Mouse (Mus musculus): ENCODE measurements around the gene Apba1. TPM values are rescaled to one million over a fixed set of nuclear protein-coding genes. Genes with fewer than 3 reads are reported as not detected.

Gene Apba1
- 1 to 10 TPM; 3.0 to 3.1 TPM for total RNA-seq (2021)
- long read RNA-seq, experiment 1, partial matches to known transcripts: 0 of 1 reads
- long read RNA-seq, experiment 1, other reads (novel, unspliced or antisense): 1 of 1 reads
- long read RNA-seq, experiment 2: 0 reads

GRCm38 (mm10) chr19:23758554-23759321 is at the start of gene Apba1:
Gene Apba1 (plus strand): TSS chr19:23758887.
- DNase-seq: peak; percentile 73 to 81

DNA sequence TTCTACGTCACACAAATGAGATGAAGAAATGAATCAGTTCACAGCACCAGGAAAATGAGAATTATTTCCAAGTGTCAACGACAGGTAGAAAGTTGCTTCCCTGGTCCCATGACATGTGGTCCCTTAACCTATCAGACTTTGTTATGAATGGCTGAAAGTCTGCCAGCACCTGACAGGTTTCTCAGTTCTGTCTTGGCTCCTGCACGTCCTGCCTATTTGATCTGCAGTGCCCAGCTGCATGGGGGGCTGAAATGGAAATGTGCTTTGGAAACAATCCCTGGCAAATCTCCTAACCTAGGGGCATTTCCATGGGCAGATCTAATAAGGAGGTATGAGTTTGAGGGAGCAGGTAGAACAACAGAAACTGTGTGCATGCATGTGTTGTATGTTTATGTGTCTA is 12.2 kb upstream of the Apba1 start:
- no peak for DNase-seq

DNA sequence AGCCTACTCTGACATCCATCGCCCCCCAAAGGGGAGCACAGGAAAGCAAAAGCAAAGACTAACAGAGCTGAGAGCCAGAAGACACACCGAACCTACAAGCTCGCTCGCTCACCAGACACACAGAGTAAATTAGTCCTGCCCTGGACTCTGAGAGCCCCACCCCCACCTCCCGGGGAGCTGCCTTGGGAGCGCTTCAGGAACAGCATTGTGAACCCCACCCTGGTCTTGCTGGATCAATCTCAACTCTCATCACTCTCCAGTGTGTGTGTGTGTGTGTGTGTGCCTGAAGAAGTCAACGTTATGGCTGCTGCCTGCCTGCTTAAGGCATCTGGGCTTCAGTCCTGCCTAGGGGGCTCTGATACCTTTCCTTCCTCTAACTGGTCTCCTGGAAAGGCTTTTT is 1.7 kb upstream of the Apba1 start:
- peak; percentile 47 to 61 for DNase-seq

DNA sequence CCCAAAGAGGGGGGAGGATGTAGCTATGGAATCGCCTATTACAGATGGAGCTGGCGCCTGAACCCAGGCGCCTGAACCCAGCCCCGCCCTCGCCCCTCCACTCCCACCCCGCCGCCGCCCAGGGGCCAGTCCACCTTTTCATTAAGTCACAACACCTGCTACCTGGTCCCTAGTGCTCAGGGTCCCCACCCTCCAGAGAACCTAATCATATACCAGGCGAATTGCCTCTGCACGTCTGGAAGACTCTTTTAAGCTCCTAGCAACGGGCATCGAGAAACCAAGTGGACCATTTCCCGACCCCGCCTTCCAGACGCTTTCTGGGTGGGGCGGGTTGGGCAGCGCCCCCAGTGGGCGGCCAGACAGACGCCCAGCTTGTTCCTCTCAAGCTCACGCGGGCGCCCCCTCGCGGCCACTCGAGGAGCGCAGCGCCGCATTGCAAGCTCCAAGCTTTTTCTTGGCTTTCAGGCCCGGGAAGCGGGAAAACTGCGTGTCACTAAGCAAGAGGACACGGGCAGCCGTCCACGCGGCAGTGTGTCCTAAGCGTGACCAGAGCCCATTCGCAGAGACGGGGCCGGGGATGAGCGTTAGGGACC is 630 bp upstream of the Apba1 start:
- DNase-seq: peak; percentile 92 to 97

DNA sequence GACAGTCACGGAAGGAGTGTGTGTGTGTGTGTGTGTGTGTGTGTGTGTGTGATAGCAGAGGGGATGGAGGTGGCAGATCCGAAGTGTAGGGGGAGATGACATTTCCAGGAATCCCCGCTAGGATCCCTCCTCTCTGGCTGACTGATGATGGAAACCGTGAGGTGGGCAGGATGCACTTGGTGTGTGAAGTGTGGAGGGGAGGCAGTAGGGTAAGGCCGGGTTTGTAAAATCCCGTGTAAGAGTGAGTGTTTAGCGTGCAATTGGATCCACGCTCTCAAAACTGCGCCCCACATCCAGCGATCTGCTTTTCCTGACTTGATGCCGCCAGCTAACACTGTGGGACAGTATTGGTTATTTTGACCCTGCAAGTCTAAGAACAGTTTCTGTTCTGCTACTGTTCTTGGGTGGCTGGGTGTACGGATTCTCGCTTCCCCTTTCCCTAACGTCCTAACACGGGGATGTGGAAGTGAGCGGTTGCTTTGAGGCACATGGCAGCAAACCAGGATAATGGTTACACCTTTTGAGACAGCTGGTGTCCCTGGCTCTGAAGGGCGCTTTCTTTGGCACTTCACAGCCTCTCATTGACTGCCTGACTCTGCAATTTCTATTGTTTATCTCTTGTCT is 747 bp downstream of the Apba1 start:
- DNase-seq: peak; percentile 45 to 47

DNA sequence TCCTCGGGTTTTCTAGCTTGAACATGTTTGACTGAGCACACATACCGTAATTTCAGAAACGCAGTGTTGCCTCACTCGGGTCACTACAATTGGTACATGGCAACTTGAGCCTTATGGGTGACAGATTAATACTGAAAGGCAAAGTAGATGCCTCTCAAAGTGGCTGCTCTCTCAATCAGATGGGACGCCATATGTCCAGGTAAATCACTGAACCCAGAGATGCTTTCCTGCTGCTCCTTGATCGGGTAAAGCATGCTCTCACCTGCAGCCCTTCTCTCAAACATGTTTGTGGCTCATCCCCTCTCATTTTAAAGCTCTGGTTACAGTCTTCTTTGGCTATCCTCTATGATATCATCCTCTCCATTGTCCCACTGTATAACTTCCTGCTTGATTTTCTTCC is 4.7 kb downstream of the Apba1 start:
- no peak for DNase-seq

- no peak for DNase-seq
Observed at GRCm38 (mm10) chr19:23764051-23764450, 5.4 kb downstream of the Apba1 start.

GRCm38 (mm10) chr19:23768864-23769263 is 10.2 kb downstream of the Apba1 start:
- DNase-seq: no peak

GRCm38 (mm10) chr19:23770494-23771423 is 12.1 kb downstream of the Apba1 start:
- DNase-seq: no peak

GRCm38 (mm10) chr19:23771971-23772370 is 13.3 kb downstream of the Apba1 start:
- no peak for DNase-seq

DNA sequence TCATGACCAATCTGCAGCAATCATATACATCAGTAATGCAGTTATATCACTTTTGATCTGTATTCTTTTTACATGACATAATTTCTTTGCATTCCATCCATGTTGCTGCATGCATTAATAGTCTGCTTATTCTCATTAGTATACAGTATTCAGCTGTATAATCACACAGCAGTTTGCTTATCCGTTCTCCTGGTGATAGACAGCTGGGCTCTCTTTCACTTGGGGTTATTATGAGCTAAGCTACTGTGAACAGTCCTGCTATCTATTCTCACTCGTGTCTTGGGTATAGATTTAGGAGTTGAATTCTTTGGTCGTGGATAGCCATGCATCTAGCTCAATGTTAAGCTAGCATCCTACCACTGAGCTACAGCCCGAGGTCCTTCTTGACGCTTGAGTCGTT is 16.7 kb downstream of the Apba1 start:
- no peak for DNase-seq

DNA sequence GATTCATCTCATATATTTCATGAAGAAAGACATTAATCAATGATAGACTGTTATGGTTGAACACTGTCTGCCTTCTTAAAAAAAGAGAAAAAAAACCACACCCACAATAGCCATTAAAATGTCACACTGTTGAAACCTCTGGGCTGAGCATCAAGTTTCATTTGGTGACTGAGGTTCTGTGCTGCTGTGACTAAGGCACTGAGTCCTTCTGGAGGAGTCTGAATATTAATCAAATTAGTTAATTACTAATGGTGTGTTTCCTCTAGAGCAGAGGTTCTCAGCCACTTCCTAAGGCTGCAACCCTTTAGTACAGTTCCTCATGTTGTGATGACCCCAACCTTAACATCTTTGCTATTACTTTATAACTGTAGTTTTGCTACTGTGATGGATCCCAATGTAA is 20.4 kb downstream of the Apba1 start:
- DNase-seq: no peak

DNA sequence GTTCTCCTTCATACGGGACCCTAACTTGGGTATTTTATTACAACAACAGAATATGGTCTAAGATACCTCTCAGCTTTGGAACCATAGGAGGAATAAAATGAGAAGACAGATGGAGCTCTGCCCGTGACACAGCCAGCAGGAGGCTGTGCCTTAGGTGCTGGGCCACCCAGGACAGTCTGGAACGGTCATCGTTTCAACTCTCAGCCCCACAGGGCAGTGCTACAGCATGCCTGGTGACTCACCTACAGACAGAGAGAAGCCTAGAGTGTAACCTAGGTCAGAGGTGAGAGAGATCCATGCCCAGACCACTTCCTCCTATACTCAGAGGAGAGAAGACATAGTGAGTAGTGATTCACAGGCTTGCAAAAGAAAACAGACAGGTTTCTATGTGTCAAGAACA is 21.4 kb downstream of the Apba1 start:
- DNase-seq: no peak

DNA sequence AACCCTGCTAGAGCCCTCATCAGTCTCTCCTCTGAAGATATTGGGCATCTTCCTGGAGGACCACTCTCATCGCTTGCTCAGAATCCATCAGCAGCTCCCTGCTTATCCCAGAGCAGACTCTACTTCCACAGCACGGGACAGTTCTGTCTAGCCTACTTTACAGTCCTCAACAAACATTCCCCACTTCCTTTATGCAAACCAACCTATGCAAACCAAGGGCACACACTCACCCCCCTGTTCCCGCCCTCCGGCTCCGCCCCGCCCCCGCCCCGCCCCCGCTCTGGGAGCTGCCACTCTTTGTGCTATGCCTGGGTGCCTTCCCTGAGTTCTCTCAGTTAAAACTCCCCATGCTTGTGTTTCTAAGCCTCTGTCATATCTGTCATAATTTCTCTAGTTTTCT is 23.3 kb downstream of the Apba1 start:
- no peak for DNase-seq

GRCm38 (mm10) chr19:23788420-23789132 is 29.9 kb downstream of the Apba1 start:
- DNase-seq: no peak

- peak in 1 of 2 experiments; percentile 48 for DNase-seq
Observed at GRCm38 (mm10) chr19:23791704-23792103, 33.0 kb downstream of the Apba1 start.

GRCm38 (mm10) chr19:23792559-23792958 is 33.9 kb downstream of the Apba1 start:
- no peak for DNase-seq

DNA sequence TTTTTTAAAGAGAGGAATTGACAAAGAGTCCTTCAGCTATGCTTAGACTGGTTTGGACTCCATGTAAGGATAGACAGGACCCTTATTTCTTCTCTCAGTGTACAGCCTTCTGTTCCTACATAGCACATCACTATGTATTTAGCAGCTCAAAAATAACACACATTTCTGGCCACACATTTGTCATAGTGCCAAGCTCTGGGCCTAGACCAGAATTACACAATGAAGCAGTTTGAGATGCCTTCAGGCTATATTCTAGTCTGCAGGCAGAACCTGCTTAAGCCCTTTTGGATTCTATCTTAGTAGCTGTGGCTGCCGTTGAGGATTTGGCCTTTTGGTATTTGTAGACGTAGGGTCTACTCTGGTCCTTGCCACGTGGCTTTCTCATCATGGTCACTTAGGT is 35.8 kb downstream of the Apba1 start:
- DNase-seq: peak in 1 of 2 experiments; percentile 15

DNA sequence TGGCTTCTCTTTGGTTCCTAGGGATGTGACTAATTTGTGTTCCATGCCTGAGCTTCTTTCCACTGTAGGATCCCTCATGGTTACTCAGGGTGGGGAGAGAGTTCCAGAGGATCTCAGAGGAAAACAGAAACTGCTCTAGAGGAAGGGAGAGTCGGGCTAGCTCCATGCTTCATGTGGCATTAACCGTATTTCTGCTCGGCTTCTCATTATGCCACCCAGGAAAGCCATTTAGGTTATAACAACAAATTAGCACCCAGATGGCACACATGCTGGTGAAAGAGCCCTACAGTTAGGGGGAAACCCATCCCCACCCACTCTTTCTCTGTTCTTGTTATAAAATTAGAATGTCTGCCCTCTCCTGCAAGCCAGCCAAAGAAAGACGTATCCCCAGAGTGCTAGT is 36.5 kb downstream of the Apba1 start:
- no peak for DNase-seq

- peak; percentile 71 to 88 for DNase-seq
Observed at GRCm38 (mm10) chr19:23801174-23801573, 42.5 kb downstream of the Apba1 start.

GRCm38 (mm10) chr19:23803221-23803870 is 44.7 kb downstream of the Apba1 start:
- peak; percentile 35 to 36 for DNase-seq

Measured in heart, adult 18-20 months (tissue).